Mouse (Mus musculus): Measurements from ENCODE around the gene Olfr1093. TPM values are rescaled to one million over a fixed set of nuclear protein-coding genes. Genes with fewer than 3 reads are reported as not detected.

The Olfr1093 gene
- polyA plus RNA-seq (2015; fragmentation: Nextera tagmentation; extraction: Ambion mirVana): not detected in 2 replicates

DNA sequence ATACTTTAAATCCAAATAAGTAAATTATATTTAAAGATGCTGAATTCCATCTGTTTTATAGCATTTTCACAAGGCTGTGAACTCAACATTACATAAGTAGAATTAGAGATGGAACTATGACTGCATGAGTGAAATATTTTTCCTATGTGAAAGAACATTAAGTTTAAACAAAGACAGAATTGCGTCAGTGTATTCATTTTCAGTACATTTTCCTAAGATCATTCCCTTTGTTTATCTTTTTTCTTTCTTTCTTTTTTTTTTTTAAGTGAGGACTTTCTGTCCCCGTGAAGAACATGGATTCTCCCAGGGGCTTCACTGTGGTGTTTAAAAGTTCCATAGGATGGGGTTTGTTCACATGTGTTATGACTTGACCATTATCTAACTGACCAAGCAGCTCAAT is at the start of gene Olfr1093:
TSS of gene Olfr1093 (plus strand) at position 301 of the 400 bp plus-strand sequence.
- H3K27ac ChIP-seq (ENCODE audit: low read length): no peak within 1 kb of the TSS
- H3K4me1 ChIP-seq (ENCODE audit: control insufficient read depth, insufficient read depth, low read length): no peaks in the 10 kb centered on the region
- no peaks in the 10 kb centered on the region for H3K36me3 ChIP-seq (ENCODE audit: control insufficient read depth, insufficient read depth, low read length)
- no peak for ATAC-seq
- 87% methylated on average over 2 of the region's 2 CpGs for WGBS
- H3K9me3 ChIP-seq (replicated peaks; ENCODE audit: control insufficient read depth, low read length, poor library complexity, severe bottlenecking): no peaks in the 10 kb centered on the region
- H3K4me2 ChIP-seq (ENCODE audit: low read length): no peak within 1 kb of the TSS
- H3K4me3 ChIP-seq (ENCODE audit: low read depth, low read length): no peak within 1 kb of the TSS
- no peaks in the 10 kb centered on the region for H3K27me3 ChIP-seq (ENCODE audit: control insufficient read depth, insufficient read depth, low read depth, low read length)
- no peak within 1 kb of the TSS for H3K9ac ChIP-seq (ENCODE audit: low read depth, low read length)

DNA sequence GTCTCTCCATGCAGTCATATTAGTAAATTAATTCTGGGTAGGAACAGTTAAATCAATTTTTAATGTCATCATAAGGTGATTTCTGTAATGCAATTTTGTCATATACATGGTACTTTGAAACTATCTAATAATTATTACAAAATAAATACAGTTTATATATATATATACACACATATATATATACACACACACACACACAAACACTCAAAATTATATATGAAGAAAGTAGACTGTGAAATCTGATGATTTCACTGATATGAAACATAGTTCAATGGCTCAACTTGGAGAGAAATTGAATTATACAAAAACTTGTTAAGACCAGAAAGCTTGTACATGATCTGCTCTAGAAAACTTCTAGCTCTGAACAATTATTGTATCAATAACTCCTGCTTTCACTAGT is 48.7 kb upstream of the Olfr1093 start, which contains the start of gene Olfr1089:
TSS of gene Olfr1089 (minus strand) at position 101 of the 400 bp plus-strand sequence.
- Histone ChIP-seq H3K36me3 (ENCODE audit: control insufficient read depth, insufficient read depth, low read length) (no peaks in the 10 kb centered on the region), H3K9me3 (replicated peaks; ENCODE audit: control insufficient read depth, low read length, poor library complexity, severe bottlenecking) (no peaks in the 10 kb centered on the region), H3K9ac (ENCODE audit: low read depth, low read length) (no peak within 1 kb of the TSS), H3K27ac (ENCODE audit: low read length) (no peak within 1 kb of the TSS), H3K27me3 (ENCODE audit: control insufficient read depth, insufficient read depth, low read depth, low read length) (no peaks in the 10 kb centered on the region), H3K4me1 (ENCODE audit: control insufficient read depth, insufficient read depth, low read length) (no peaks in the 10 kb centered on the region), H3K4me3 (ENCODE audit: low read depth, low read length) (no peak within 1 kb of the TSS), H3K4me2 (ENCODE audit: low read length) (no peak within 1 kb of the TSS)
- ATAC-seq: no peak

GRCm38 (mm10) chr2:86758893-86759292 is 23.4 kb upstream of the Olfr1093 start, which contains the start of gene Olfr1090:
Gene Olfr1090 (minus strand): TSS chr2:86758993.
- ATAC-seq: no peak
- Histone ChIP-seq H3K27me3 (ENCODE audit: control insufficient read depth, insufficient read depth, low read depth, low read length) (no peaks in the 10 kb centered on the region), H3K9ac (ENCODE audit: low read depth, low read length) (no peak within 1 kb of the TSS), H3K4me2 (ENCODE audit: low read length) (no peak within 1 kb of the TSS), H3K4me3 (ENCODE audit: low read depth, low read length) (no peak within 1 kb of the TSS), H3K4me1 (ENCODE audit: control insufficient read depth, insufficient read depth, low read length) (no peaks in the 10 kb centered on the region), H3K9me3 (replicated peaks; ENCODE audit: control insufficient read depth, low read length, poor library complexity, severe bottlenecking) (no peaks in the 10 kb centered on the region), H3K36me3 (ENCODE audit: control insufficient read depth, insufficient read depth, low read length) (no peaks in the 10 kb centered on the region), H3K27ac (ENCODE audit: low read length) (no peak within 1 kb of the TSS)
- WGBS: 92% methylated on average over 1 of the region's 1 CpGs

DNA sequence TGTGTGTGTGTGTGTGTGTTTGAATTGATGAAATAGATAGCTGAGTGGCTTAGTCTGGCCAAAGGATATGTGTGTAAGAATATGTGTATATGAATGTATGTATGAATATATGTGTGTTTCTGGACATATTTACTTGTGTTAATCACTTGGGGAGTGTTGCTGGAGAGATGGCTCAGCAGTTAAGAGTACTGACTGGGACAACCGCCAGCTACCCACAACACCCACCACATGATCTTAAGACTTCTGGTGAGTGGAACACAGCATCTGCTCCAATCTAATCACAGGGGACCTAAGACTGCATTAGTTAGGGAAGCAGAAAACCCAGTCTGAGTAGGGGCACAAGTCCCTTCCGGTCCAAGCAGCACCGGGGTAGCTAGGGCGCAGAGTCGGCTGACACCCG is 21.2 kb upstream of the Olfr1093 start:
- 96% methylated on average over 6 of the region's 6 CpGs for WGBS

DNA sequence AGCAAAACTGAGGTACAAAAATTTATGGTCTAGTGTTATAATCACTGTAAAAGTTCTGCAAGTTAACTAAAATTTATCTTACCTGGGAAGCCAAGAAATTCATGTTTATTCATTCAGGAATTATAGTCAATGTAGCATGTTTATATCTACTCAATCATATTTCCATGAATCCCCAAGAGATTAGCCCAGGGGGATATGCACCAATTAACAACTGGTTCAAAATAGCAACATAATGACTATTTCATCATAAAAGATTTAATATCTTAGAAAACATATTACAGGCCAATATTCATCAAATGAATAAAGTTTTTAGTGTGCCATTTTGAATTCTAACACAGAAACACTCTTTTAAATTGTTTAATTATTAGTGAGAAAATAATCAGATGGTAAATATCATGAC is 27.6 kb downstream of the Olfr1093 start, which contains the start of gene Olfr141:
TSS of gene Olfr141 (minus strand) at position 101 of the 400 bp plus-strand sequence.
- no peaks in the 10 kb centered on the region for H3K36me3 ChIP-seq (ENCODE audit: control insufficient read depth, insufficient read depth, low read length)
- ATAC-seq: no peak
- H3K27me3 ChIP-seq (ENCODE audit: control insufficient read depth, insufficient read depth, low read depth, low read length): no peaks in the 10 kb centered on the region
- H3K9me3 ChIP-seq (replicated peaks; ENCODE audit: control insufficient read depth, low read length, poor library complexity, severe bottlenecking): no peaks in the 10 kb centered on the region
- H3K27ac ChIP-seq (ENCODE audit: low read length): no peak within 1 kb of the TSS
- no peak within 1 kb of the TSS for H3K4me3 ChIP-seq (ENCODE audit: low read depth, low read length)
- H3K4me1 ChIP-seq (ENCODE audit: control insufficient read depth, insufficient read depth, low read length): no peaks in the 10 kb centered on the region
- no peak within 1 kb of the TSS for H3K9ac ChIP-seq (ENCODE audit: low read depth, low read length)
- H3K4me2 ChIP-seq (ENCODE audit: low read length): no peak within 1 kb of the TSS

More for the DNA sequence above, 21.2 kb upstream of the Olfr1093 start:
- H3K4me2 ChIP-seq (ENCODE audit: low read length): no peak overlapping the region
- no peaks in the 10 kb centered on the region for H3K36me3 ChIP-seq (ENCODE audit: control insufficient read depth, insufficient read depth, low read length)
- ATAC-seq: no peak
- no peak overlapping the region for H3K27ac ChIP-seq (ENCODE audit: low read length)
- H3K4me1 ChIP-seq (ENCODE audit: control insufficient read depth, insufficient read depth, low read length): no peaks in the 10 kb centered on the region
- no peaks in the 10 kb centered on the region for H3K9me3 ChIP-seq (replicated peaks; ENCODE audit: control insufficient read depth, low read length, poor library complexity, severe bottlenecking)
- H3K27me3 ChIP-seq (ENCODE audit: control insufficient read depth, insufficient read depth, low read depth, low read length): no peaks in the 10 kb centered on the region
- H3K9ac ChIP-seq (ENCODE audit: low read depth, low read length): no peak overlapping the region
- no peak overlapping the region for H3K4me3 ChIP-seq (ENCODE audit: low read depth, low read length)

- Histone ChIP-seq H3K36me3 (ENCODE audit: control insufficient read depth, insufficient read depth, low read length) (no peaks in the 10 kb centered on the region), H3K27ac (ENCODE audit: low read length) (no peak within 1 kb of the TSS), H3K27me3 (ENCODE audit: control insufficient read depth, insufficient read depth, low read depth, low read length) (no peaks in the 10 kb centered on the region), H3K9ac (ENCODE audit: low read depth, low read length) (no peak within 1 kb of the TSS), H3K9me3 (replicated peaks; ENCODE audit: control insufficient read depth, low read length, poor library complexity, severe bottlenecking) (no peaks in the 10 kb centered on the region), H3K4me3 (ENCODE audit: low read depth, low read length) (no peak within 1 kb of the TSS), H3K4me2 (ENCODE audit: low read length) (no peak within 1 kb of the TSS), H3K4me1 (ENCODE audit: control insufficient read depth, insufficient read depth, low read length) (no peaks in the 10 kb centered on the region)
- ATAC-seq: no peak
Measured at GRCm38 (mm10) chr2:86824363-86824762, 42.1 kb downstream of the Olfr1093 start, which contains the start of gene Olfr1094. Gene Olfr1094 (plus strand): TSS chr2:86824663.

Other genes starting within 250 kb of the Olfr1093 start
- gene Olfr1079, start 240.0 kb upstream of the Olfr1093 start, polyA plus RNA-seq (2015; fragmentation: Nextera tagmentation; extraction: Ambion mirVana): 0.10 TPM in 1 of 2 replicates, not detected in the other
- gene Olfr1080, start 224.2 kb upstream of the Olfr1093 start, polyA plus RNA-seq (2015; fragmentation: Nextera tagmentation; extraction: Ambion mirVana): not detected in 2 replicates
- gene Olfr1082, start 183.5 kb upstream of the Olfr1093 start, polyA plus RNA-seq (2015; fragmentation: Nextera tagmentation; extraction: Ambion mirVana): not detected in 2 replicates
- gene Olfr1084, start 142.8 kb upstream of the Olfr1093 start, polyA plus RNA-seq (2015; fragmentation: Nextera tagmentation; extraction: Ambion mirVana): not detected in 2 replicates
- gene Olfr1085, start 120.5 kb upstream of the Olfr1093 start, polyA plus RNA-seq (2015; fragmentation: Nextera tagmentation; extraction: Ambion mirVana): not detected in 2 replicates
- not detected in 2 replicates for gene Olfr1086, start 102.4 kb upstream of the Olfr1093 start, polyA plus RNA-seq (2015; fragmentation: Nextera tagmentation; extraction: Ambion mirVana)
- gene Olfr1087, start 84.1 kb upstream of the Olfr1093 start, polyA plus RNA-seq (2015; fragmentation: Nextera tagmentation; extraction: Ambion mirVana): not detected in 2 replicates
- not detected in 2 replicates for gene Olfr1089, start 48.8 kb upstream of the Olfr1093 start, polyA plus RNA-seq (2015; fragmentation: Nextera tagmentation; extraction: Ambion mirVana)
- gene Olfr1090, start 23.5 kb upstream of the Olfr1093 start, polyA plus RNA-seq (2015; fragmentation: Nextera tagmentation; extraction: Ambion mirVana): not detected in 2 replicates
- gene Olfr141, start 27.5 kb downstream of the Olfr1093 start, polyA plus RNA-seq (2015; fragmentation: Nextera tagmentation; extraction: Ambion mirVana): not detected in 2 replicates
- not detected in 2 replicates for gene Olfr1094, start 42.2 kb downstream of the Olfr1093 start, polyA plus RNA-seq (2015; fragmentation: Nextera tagmentation; extraction: Ambion mirVana)
- not detected in 2 replicates for gene Olfr1095, start 69.2 kb downstream of the Olfr1093 start, polyA plus RNA-seq (2015; fragmentation: Nextera tagmentation; extraction: Ambion mirVana)
- gene Gm13723, start 92.3 kb downstream of the Olfr1093 start, polyA plus RNA-seq (2015; fragmentation: Nextera tagmentation; extraction: Ambion mirVana): not detected in 2 replicates
- not detected in 2 replicates for gene Olfr1097, start 109.7 kb downstream of the Olfr1093 start, polyA plus RNA-seq (2015; fragmentation: Nextera tagmentation; extraction: Ambion mirVana)
- not detected in 2 replicates for gene Olfr1098, start 142.1 kb downstream of the Olfr1093 start, polyA plus RNA-seq (2015; fragmentation: Nextera tagmentation; extraction: Ambion mirVana)
- not detected in 2 replicates for gene Olfr1099, start 178.2 kb downstream of the Olfr1093 start, polyA plus RNA-seq (2015; fragmentation: Nextera tagmentation; extraction: Ambion mirVana)
- not detected in 2 replicates for gene Olfr1100, start 197.5 kb downstream of the Olfr1093 start, polyA plus RNA-seq (2015; fragmentation: Nextera tagmentation; extraction: Ambion mirVana)
- gene Olfr1101, start 208.7 kb downstream of the Olfr1093 start, polyA plus RNA-seq (2015; fragmentation: Nextera tagmentation; extraction: Ambion mirVana): not detected in 2 replicates
- not detected in 2 replicates for gene Olfr1102, start 215.9 kb downstream of the Olfr1093 start, polyA plus RNA-seq (2015; fragmentation: Nextera tagmentation; extraction: Ambion mirVana)
- gene Olfr1104, start 244.6 kb downstream of the Olfr1093 start, polyA plus RNA-seq (2015; fragmentation: Nextera tagmentation; extraction: Ambion mirVana): not detected in 2 replicates

Measured in midbrain, embryonic 16.5 days (tissue).